Mouse (Mus musculus) gastrocnemius, adult 18-20 months (tissue): ENCODE measurements at regions not wholly inside any gene's neighbourhood (a gene's known extent, or its start where the extent isn't known, plus 50 kb on each side); places are given as distances from the start of the nearest gene placed in this dataset.

Experiments used
- DNase-seq: peaks from one replicate; pipeline ENCODE4 v3.0.0; 2021; ENCODE audit warnings: low spot score

DNA sequence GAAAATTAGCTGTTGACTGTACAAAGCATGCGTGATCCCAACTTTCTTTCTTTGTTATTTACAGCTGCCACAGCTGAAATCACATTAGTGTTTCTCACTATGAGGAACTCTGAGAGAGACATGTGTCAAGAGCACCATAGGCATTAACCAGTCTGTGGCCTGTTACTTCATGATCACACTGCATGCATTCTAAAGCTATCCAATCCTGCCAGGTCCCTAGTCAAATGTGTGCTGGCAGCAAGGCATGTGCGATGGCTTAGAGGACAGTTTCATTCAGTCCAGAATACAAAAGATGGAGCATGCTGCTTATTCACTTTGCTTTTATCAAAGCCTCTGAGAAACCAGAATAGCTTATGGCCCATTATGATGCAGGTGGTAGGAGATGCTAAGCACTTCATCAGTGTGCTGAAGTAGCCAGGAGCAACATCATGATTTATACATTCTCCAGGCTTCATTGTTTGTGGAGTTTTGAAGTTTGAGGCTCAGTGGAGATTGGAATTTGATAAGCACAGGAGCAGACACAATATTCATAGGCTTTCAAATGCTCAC is 882.9 kb upstream of the Lrrn3 start:
- DNase-seq: no peak

DNA sequence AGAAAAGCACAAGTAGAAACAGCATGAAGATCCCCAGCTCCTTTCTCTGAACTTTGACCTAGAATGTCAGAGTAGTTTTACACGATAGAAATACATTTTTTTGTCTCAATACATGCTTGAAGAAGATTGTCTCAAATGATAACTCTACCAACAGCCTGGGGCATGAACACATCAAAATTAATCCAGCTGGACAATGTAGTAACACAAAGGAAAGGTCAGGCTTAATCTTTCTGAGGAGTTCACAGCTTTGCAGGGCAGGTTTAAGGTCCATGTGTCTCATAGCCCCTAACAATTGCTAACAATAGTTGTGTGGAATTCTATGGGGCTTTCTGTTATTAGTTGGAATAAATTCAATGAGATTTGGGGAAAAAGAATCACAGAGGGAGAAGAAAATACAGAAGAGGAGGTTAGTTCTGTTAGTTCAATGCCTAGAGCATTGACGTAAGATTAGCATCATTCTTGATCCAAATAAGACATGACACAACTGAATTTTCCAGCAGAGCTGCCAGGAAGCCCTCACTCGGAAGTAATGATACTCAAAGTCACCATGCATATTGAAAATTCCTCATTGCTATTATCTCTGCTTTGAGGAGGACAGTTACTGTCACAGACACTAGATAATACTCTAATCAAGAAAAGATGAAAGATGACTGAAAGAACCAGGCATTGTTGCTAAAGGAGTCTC is 852.9 kb upstream of the Lrrn3 start:
- DNase-seq: no peak

DNA sequence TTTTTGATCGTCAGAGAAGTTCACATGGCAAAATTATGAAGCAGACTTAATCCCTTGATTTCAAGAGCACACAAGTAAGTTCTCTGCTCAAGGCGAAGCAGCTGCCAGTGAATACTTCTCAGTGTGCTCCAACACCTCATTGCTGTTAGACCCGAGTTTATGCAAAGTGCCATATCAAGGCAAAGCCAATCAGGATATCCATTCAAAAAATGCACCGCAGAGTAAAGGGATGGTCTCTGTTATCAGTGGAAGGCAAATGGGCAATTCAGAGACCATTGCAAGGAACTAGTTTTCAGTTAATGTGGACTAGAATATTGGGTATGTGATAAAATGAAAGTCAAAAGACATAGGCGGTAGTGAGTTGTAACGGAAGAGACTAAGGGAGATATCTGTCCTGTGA is 820.2 kb upstream of the Lrrn3 start:
- no peak for DNase-seq

DNA sequence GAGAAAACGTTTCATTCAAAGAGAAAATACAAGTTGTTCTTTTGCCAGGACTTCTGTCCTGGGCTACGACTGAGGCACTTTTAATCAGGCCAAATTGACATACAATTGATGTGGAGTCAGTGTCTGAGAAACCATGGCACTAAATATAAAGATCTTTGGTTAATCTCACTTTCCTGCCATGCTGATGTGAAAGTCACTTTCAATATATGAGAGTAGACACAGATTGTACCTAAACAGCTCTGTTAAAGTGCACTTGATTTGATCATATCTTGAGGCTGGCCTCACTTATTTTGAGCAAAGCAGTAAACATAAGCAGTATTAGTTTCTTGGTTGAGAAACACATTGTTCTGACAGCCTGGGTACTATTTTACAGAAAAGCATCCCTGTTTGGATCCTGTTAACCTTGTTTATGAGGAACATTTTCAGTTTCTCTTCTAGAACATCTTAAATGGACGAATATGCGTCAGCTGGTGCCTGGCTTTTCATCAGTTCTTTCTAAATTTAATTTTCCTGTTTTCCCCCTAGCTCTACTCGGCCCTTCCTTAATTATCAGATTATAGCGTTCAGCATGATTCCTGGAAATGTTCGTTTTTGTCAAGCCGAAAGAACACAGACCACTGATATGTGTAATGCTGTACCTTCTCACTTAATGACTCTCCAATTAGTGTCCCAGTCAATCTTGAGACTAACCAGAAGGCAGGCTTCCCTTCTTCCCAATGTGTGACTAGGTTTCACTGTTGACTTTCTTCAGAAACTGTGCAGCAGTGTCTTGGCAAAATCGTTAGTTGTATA is 791.2 kb upstream of the Lrrn3 start:
- no peak for DNase-seq

DNA sequence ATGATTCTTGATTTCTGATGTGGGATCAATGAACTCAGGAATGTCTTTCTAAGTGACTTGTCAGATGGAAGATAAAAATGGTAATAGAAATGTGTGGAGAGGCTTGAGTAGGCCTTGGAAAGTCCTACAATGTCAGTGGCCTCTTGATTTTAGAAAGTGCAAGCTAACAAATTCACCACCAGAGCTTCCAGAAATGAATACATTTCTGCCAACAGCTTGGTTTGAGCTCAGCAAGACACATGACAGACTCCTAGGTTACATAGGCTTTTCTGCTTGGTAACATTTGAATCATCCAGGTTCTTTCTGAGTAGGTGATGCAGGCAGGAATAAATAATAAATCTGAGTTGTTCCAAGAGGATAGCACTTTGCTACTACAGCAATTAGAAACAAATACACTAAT is 764.2 kb upstream of the Lrrn3 start:
- DNase-seq: no peak

DNA sequence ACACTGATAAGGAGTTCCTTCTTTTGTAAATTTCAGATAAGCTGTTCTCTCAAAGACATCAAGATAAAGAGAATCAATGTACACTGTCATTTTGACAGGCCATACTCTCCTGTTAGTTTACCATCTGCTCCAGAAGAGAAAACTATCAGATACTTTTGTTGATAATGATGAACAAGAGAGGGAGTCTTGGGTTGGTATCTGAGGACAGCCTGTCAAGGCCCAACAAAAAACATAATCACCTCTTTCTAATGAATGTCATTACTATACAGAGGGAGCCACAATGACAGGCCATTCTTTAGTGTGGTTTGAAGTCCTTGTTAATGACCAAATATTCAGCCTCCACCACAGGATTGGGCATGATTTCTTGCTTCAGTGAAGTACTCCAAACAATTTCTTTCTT is 743.0 kb upstream of the Lrrn3 start:
- no peak for DNase-seq

DNA sequence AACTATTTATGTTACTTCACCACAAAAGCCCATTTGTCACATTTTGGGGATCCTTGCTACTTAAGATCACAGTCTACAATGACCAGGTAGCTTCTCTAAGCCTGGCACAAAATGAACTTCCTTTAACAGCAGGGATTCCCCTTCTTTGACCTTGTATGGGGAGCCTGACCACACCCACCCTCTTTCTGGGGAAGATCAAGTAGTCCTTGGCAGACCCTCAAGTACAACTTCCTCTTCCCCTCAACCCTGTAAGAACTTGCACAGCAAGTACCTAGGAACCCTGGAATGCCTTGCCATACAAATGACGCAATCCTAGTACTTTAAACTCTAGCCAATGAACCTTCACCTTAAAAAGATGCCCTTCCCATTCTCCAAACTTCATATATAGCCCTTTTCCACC is 695.4 kb upstream of the Lrrn3 start:
- no peak for DNase-seq

DNA sequence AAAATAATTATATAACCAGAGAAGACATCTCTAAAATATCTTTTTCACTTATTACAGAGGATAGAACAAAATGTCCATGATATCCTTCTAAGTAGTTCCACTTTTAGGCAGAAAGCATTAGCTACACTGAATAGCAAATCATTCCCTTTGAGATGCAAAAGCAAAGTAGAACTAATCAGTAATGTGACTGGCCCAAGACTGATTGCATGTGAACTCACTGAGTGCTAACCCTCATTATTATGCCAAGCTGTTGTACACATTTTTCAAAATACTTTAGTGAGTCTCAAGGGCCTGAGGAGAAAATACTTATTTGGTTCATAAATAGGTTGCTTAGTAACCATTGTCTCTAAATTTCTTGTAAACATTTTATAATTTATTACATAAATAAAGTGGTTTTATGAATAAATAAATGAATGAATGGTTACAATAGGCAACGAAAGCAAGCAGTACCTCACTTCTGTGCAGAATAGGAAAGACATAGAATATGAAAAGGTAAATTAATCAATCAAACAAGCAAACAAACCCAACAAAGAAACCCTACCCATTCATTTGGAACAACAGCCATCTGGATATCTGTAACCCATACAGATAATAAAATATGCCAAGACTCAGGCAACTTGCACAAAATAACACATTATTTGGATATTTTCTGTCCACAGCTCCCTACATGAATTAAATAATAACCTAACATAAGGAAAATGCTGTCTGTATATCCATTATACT is 693.9 kb upstream of the Lrrn3 start:
- DNase-seq: no peak

DNA sequence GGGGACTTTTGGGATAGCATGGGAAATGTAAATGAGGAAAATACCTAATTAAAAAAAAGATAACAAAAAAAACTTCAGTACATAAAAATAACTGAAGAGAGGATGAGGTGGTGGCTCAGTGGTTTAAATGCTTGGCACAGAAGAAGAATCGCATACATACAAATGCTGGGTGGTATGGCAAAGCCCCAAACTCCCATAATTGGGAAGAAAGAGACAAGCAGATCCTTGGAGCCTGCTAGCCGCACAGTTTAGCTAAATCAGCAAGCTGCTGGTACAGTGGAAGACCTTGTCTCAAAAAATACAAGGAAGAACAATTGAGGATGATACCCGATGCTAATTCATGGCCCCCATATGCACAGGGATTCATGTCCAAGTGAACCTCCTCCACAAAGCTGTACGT is 661.7 kb upstream of the Lrrn3 start:
- DNase-seq: no peak

DNA sequence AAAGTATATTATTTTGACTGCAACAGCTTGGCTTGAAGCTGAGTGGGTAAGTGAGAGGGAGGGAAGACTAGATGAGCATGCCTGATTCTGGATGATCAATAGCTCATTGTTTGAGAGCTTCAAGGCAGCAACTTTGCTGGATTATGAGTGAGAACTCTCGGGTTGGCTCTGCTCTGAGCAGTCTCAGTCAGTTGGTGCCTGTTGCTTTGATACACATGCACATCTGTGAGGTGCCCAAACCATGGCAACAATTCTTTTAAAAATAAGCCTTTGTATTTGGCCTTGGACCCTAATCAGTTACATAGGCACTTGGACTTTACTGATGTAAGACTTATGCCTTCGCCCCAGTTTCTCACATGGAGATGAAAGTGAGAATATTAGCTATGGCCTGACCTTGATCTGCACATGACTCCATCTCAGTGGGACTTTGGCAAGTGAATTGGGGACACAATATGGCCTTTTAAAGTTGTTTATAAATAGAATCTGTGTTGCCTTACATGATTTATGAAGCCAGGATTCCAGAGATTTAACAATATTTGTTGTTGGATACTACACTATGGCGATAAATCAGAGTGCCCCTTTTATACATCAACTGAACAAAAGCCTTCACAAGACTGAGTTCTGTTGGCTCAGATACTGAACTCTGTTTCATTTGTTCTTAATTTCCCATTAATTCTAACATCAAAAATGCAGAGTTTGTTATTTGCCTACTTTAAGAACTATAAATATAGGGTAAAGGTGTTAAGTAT is 652.6 kb upstream of the Lrrn3 start:
- DNase-seq: no peak

DNA sequence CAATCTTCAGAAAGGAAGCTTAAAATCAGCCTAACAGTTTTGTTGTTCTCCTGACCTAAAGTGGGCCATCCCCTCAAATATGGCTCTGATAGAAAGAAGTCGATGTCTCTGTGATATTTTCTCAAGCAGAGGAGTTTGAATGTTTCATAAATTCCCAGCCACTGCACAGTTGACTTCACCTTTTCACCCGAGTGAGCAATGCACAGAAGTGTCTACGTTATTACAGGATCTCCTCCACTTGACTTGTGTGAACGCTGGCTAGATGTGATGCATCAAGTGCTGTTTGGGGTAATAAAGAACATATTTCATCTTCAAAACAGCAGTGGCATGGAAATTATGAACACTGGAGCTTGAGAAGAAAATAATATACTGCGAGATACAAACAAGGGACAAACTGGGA is 651.9 kb upstream of the Lrrn3 start:
- no peak for DNase-seq

DNA sequence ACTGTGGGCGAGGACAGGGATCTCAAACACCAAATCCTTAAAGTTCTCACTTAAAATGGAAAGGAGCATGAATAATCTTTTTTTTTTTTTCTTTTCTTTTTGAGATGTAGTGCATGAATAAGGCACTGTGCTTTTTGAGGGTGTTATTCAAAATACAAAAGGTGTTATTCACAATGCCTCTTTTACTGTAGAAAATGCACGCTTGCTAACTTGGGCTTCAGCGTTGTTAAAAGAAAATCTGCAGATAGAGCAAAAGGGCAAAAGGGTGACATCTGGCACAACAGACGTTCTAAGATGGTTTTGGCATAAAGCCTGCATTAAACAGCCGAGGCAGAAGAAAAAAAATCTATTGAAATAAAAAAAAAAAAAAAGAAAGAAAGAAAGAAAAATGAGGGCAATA is 651.5 kb upstream of the Lrrn3 start:
- DNase-seq: no peak

DNA sequence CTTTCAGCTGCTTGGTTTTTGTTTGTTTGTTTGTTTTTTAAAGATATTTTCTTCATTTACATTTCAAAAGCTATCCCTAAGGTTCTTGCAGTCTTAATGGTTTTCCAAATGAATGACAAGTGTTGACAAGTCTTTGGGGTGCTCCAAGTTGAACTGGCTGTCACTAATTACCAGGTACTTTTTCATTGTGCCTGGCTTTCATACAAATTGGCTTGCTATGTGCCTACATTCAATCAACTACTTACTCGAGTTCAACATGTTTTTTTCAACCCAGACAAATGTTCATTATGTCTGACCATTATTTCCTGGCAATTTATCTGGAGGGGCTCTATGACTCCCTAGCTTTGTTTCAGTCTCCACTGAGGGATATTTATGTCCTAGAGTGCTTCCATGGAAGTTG is 614.0 kb upstream of the Lrrn3 start:
- no peak for DNase-seq

DNA sequence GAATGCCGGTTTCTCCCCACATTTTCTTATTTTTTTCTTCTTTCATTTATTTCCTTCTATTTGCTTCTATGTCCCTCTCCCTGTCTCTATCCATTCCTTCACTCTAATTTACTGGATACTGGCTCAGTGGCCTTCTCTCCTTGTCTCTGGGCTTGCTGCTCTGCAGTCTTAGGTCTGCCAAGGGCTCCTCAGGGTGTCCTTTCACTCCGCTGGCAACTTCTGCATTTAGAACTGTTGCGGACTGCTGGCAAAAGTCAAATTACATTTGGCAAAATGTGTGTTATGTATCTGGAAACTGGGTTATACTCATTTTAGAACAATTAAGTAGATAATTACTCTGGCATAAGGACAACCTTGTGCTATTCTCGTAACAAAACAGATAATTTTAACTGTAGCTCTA is 584.2 kb upstream of the Lrrn3 start:
- DNase-seq: peak; percentile 21

DNA sequence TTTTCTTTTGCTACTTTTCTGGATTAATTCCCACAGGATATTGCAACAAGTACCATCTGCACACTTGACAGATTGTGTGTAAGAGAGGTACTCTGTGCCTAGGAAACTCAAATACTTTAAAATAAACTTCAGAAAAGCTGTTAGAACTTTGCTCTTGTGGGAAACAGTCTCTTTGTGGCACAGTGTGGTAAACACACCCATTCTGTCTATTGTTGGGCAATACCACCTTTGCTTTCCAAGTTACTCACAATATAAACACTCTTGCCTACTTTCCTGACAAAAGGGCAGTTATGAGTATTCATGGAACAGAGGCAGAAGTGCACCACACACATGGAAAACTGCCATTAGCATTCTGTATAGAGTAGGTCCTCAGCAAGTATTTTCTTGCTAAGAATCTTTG is 577.5 kb upstream of the Lrrn3 start:
- no peak for DNase-seq

DNA sequence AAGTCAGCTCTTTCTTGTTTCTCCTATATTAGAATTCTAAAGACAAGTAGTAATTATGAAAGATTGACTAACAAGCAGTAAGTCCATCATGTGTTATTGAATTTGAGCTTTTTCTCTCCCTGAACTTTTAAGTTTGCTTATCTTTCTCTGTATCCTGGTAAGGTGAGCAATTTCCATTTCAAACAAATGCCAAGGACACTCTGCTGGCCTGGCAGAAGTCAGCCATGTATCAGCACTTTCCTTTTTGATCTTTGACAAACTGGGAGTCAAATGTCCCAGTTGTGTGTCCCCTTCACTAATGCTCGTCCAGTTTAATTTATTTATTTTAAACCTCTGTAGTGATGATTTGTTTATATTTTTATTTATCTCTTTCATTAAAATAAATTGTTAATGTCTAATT is 562.8 kb upstream of the Lrrn3 start:
- peak; percentile 4 for DNase-seq

DNA sequence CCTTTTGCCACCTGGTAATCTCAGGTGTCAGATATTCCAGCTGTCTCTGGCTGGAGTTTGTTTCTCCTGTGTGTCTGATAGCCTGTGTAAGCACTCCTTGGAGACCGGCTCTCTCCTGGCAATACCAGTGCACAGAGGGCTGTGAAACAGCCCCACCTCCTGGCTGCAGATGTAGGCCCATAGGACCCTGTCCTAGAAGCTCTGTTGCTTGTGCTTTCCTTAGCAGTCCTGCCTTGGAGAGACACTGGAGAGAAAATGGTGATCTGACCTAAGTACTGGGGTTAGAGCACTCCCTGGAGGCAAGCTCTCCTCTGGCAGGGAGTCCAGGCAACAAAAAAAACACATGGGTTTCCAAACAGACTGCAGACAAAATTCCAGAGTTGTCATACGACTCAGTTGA is 541.6 kb upstream of the Lrrn3 start:
- DNase-seq: no peak

DNA sequence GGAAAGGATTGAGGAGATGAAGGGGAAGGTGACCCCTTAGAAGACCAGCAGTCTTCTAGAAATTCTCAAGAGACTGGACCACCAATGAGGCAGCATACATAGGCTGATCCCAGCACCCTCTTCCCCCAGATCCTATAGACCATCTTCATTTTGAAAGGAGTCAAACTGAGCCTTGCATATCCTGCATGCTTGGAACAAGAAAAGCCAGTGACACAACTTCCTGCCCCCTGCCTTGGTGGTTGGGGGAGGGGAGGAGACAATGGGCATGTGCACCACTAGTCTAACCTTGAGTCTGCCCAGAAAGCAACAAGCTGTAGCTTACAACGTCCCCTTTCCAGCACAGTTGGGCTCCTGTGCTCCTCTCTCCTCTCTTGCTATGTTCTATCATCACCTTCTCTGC is 531.3 kb upstream of the Lrrn3 start:
- no peak for DNase-seq

DNA sequence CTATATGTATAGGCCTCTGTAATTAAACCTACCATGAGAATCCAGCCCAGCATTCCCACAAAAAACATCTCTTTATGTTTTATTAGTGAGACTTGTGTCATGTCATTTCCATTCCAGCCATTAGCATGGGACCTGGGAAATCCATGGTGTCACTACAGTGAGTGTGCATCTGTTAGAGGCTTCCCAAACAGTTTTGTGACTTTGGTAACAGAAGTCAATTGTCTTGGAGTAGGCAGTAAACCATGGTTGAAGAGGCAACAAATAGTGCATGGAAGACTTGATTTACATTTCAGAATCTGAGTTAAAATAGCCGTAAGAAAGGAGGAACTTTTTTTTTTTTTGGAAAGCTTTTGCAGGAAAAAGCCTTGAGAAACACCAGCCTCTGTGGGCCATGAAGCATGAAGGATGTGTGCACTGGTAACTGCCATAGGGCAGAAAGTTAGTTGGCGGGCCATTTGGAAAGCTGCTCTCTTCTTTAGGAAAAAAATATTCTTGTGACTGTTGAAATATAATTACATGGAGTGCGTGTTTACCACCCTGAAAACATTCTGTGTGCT is 522.7 kb upstream of the Lrrn3 start:
- no peak for DNase-seq

DNA sequence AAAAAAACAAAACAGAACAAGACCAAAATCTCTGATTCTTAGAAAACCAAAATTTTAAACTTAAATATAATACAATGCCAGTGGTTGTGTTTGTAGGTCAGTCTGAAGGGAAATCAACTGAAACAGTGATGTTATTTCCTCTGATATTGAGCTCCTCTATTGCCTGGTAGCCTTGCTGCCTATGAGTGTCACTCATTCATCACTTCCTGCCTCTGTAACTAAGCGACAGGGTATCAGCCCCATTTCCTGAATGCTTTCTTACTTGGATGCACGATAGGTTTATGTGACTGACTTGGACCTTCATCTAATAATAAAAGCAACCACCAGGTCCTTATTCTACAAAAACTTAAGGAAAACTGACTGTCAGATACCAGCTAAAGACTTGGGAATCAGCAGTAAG is 520.7 kb upstream of the Lrrn3 start:
- no peak for DNase-seq
